Mouse (Mus musculus) forebrain, embryonic 10.5 days (tissue): ENCODE measurements around the gene Gm21992. TPM values are rescaled to one million over a fixed set of nuclear protein-coding genes. Genes with fewer than 3 reads are reported as not detected.

Source experiments
- DNase-seq: peaks from one replicate; pipeline ENCODE4 v3.0.0-alpha.2; 2017; ENCODE audit warnings: low spot score; ENCODE audit errors: extremely low spot score
- H3K27ac ChIP-seq: fragments of 300-500 bp; sonication (generic); 2 replicates; pipeline ENCODE4 v1.5.1; 2016; ENCODE audit warnings: mild to moderate bottlenecking
- H3K27me3 ChIP-seq: fragments of 300-500 bp; sonication (generic); 2 replicates; pipeline ENCODE4 v1.6.1; 2016; ENCODE audit warnings: mild to moderate bottlenecking; ENCODE audit not compliant: poor library complexity, severe bottlenecking
- H3K36me3 ChIP-seq: fragments of 300-500 bp; sonication (generic); replicated peaks from 2 replicates; pipeline ENCODE4 v1.6.1; 2016; ENCODE audit warnings: mild to moderate bottlenecking, moderate library complexity
- H3K4me1 ChIP-seq: fragments of 300-500 bp; sonication (generic); 2 replicates; pipeline ENCODE4 v1.6.1; 2016
- H3K4me3 ChIP-seq: fragments of 300-500 bp; sonication (generic); 2 replicates; pipeline ENCODE4 v1.5.1; 2016; ENCODE audit warnings: mild to moderate bottlenecking, moderate library complexity
- H3K9me3 ChIP-seq: fragments of 300-500 bp; sonication (generic); 2 replicates; pipeline ENCODE4 v1.6.1; 2016; ENCODE audit warnings: mild to moderate bottlenecking, moderate library complexity
- WGBS: fragments of 180-500 bp; shearing (Covaris S2); methylation state at CpG from one replicate; pipeline ENCODE4 v1.1.7; 2016; 5-methylcytosine and 5-hydroxymethylcytosine counted together
- polyA plus RNA-seq: library from polyadenylated mRNA; unstranded; fragments of >200 nt; fragmentation: Nextera tagmentation; extraction: Ambion mirVana; gene quantifications from 2 replicates; pipeline ENCODE4 v1.2.1, GENCODE M21; 2016

The Gm21992 gene
- polyA plus RNA-seq, 1 experiment from 2014 or later = 35.7 TPM

- Histone ChIP-seq H3K27me3 (peaks cover 70% of the 10 kb centered on the region), H3K4me3 (no peak overlapping the region), H3K4me1 (peaks cover 19% of the 10 kb centered on the region), H3K9me3 (peaks cover 5% of the 10 kb centered on the region), H3K36me3 (no peaks in the 10 kb centered on the region), H3K27ac (no peak overlapping the region)
- DNase-seq = no peak
- 90% methylated on average over 3 of the region's 3 CpGs for WGBS
Observed at GRCm38 (mm10) chr19:4697121-4697520, 114.3 kb downstream of the Gm21992 start.

- peaks cover 12% of the 10 kb centered on the region for H3K4me1 ChIP-seq
- peaks cover 46% of the 10 kb centered on the region for H3K27me3 ChIP-seq
- peaks cover 5% of the 10 kb centered on the region for H3K9me3 ChIP-seq
- DNase-seq = no peak
- no peaks in the 10 kb centered on the region for H3K36me3 ChIP-seq
- no peak overlapping the region for H3K27ac ChIP-seq
- 80% methylated on average over 3 of the region's 3 CpGs for WGBS
- no peak overlapping the region for H3K4me3 ChIP-seq
Observed at GRCm38 (mm10) chr19:4694346-4694745, 117.1 kb downstream of the Gm21992 start.

Other genes starting within 250 kb of the Gm21992 start
- gene Lrfn4, start 195.9 kb downstream of the Gm21992 start, polyA plus RNA-seq = 5.0 and 5.7 TPM in 2 replicates
- gene Rce1, start 186.0 kb downstream of the Gm21992 start, polyA plus RNA-seq = 84.3 and 84.9 TPM in 2 replicates
- gene Gm960, start 112.9 kb downstream of the Gm21992 start, polyA plus RNA-seq = 2.2 and 3.0 TPM in 2 replicates
- 6.6 and 8.3 TPM in 2 replicates for gene Sptbn2, start 100.4 kb downstream of the Gm21992 start, polyA plus RNA-seq
- gene Rbm4b, start 55.1 kb downstream of the Gm21992 start, polyA plus RNA-seq = 104 and 106 TPM in 2 replicates
- 94.2 and 96.7 TPM in 2 replicates for gene Rbm4, start 17.7 kb downstream of the Gm21992 start, polyA plus RNA-seq
- 137 and 140 TPM in 2 replicates for gene Rbm14, start within 50 bp of the Gm21992 start, polyA plus RNA-seq
- 40.5 and 47.2 TPM in 2 replicates for gene Ccs, start 27.7 kb upstream of the Gm21992 start, polyA plus RNA-seq
- gene Ccdc87, start 27.8 kb upstream of the Gm21992 start, polyA plus RNA-seq = 0.18 TPM in 1 of 2 replicates, not detected in the other
- gene Ctsf, start 43.5 kb upstream of the Gm21992 start, polyA plus RNA-seq = 21.4 and 25.5 TPM in 2 replicates
- 2.0 and 2.2 TPM in 2 replicates for gene Actn3, start 66.3 kb upstream of the Gm21992 start, polyA plus RNA-seq
- gene Zdhhc24, start 67.1 kb upstream of the Gm21992 start, polyA plus RNA-seq = 11.5 and 13.2 TPM in 2 replicates
- 8.7 and 9.8 TPM in 2 replicates for gene Bbs1, start 95.0 kb upstream of the Gm21992 start, polyA plus RNA-seq
- gene Dpp3, start 116.7 kb upstream of the Gm21992 start, polyA plus RNA-seq = 193 and 199 TPM in 2 replicates
- gene Peli3, start 131.5 kb upstream of the Gm21992 start, polyA plus RNA-seq = 1.4 and 1.7 TPM in 2 replicates
- 153 and 161 TPM in 2 replicates for gene Mrpl11, start 150.5 kb upstream of the Gm21992 start, polyA plus RNA-seq
- not detected in 2 replicates for gene Npas4, start 178.7 kb upstream of the Gm21992 start, polyA plus RNA-seq
- gene Slc29a2, start 212.2 kb upstream of the Gm21992 start, polyA plus RNA-seq = 9.3 and 10.1 TPM in 2 replicates
- gene B4gat1, start 227.2 kb upstream of the Gm21992 start, polyA plus RNA-seq = 36.2 and 38.4 TPM in 2 replicates
- gene AC124502.3, start 227.3 kb upstream of the Gm21992 start, polyA plus RNA-seq = 2.8 and 3.6 TPM in 2 replicates
- gene Brms1, start 229.7 kb upstream of the Gm21992 start, polyA plus RNA-seq = 83.0 and 84.2 TPM in 2 replicates
- gene Rin1, start 238.9 kb upstream of the Gm21992 start, polyA plus RNA-seq = 2.7 and 3.7 TPM in 2 replicates